Mouse (Mus musculus) gastrocnemius, postnatal 14 days (tissue): Measurements from ENCODE around the gene Lyrm7. TPM values are rescaled to one million over a fixed set of nuclear protein-coding genes. Genes with fewer than 3 reads are reported as not detected.
A peak's percentile ranks its signal among the peaks of the same experiment; 100 is the strongest.
"Not testable (repeated sequence)": the region's sequence is repeated elsewhere in the genome, so short reads cannot be mapped to it uniquely, and the experiment has no call there.

Experiments
- DNase-seq: peaks from one replicate; pipeline ENCODE4 v3.0.0; 2021; ENCODE audit warnings: mixed read lengths
- intact Hi-C: fragments of 180-260 bp; cut with DNase I; formaldehyde crosslinking; loops from one replicate; pipeline ENCODE4 v1.15.1; 2025; ENCODE audit warnings: low total_unique reads
- total RNA-seq, 2 experiments: library from RNA; stranded (reverse); gene quantifications; 2 replicates each; pipeline ENCODE4 v1.2.3; 2021

Gene Lyrm7
- total RNA-seq, 2 experiments from 2014 or later, result 17.3 to 20.6 TPM

DNA sequence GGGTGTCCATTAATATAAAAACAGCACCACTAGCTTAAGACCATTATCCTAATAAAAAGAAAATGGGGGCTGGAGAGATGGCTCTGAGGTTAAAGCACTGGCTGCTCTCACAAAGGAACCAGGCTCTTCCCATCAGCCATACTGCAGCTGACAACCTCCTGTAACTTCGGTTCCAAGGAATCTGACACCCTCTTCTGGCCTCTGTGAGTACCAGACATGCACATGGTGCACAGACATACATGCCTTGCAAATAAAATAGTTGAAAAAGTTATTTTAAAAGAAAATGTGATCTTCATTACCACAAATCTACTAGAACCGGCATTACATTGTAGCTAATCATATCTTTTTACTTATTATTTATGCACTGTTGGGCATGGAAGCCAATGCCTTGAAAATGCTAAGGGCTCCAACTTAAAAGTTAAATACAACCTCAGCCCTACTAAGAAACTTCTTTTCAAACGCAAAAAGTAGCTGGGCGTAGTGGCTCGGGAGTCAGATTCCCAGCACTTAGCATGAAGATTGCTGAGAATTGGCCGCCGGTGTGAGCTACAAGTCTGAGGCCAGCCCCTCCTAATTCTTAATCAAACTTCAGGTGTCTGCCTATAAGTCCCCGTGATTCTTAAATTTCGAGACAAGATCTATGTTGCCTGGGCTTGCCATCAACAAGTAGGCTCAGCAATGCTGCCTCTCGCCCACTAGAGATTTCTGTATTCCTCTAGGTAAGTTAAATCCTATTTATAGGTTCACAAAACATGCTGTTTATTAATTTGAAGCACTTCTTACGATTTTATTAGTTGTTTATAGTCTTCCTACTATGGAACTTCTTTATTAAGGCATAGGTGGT, 1.2 kb downstream of the Lyrm7 start:
- intact Hi-C loops, result loop anchor here (5.0 kb wide), 1 partner anchor 157 kb away; no protein-coding TSS in a partner anchor

DNA sequence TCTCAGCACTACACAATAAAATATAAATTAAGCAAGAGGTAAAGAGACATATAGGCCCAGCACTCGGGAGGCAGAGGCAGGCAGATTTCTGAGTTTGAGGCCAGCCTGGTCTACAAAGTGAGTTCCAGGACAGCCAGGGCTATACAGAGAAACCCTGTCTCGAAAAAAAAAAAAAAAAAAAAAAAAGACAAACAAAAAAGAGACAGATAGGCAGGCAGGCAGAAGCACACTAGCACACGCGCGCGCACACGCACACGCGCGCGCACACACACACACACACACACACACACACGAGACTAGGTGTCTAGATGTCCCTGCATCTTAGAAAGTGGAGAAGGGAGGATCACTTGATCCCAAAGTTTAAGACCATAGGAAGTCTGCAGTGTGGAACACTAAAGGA, 1.8 kb downstream of the Lyrm7 start:
- intact Hi-C loops, result not testable (repeated sequence)

More for the DNA sequence above, 1.2 kb downstream of the Lyrm7 start:
- DNase-seq, result no peak

DNA sequence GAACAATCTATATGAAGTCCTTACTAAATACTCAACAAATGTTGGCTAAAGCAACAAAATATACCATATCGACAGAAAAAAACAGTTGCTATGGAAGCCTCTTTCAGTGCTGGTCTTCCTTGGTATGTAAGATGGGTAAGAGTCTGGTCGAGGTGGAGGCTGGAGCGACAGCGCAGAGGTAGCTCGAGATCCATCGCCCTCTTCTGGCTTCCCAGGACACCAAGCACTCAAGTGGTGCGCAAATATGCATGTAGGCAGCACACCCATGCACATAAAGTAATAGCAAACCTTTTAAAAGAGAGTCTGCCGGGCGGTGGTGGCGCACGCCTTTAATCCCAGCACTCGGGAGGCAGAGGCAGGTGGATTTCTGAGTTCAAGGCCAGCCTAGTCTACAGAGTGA, 9.1 kb downstream of the Lyrm7 start:
- DNase-seq, result no peak
- intact Hi-C loops, result no loop called here

More for the DNA sequence above, 1.8 kb downstream of the Lyrm7 start:
- DNase-seq, result not testable (repeated sequence)

DNA sequence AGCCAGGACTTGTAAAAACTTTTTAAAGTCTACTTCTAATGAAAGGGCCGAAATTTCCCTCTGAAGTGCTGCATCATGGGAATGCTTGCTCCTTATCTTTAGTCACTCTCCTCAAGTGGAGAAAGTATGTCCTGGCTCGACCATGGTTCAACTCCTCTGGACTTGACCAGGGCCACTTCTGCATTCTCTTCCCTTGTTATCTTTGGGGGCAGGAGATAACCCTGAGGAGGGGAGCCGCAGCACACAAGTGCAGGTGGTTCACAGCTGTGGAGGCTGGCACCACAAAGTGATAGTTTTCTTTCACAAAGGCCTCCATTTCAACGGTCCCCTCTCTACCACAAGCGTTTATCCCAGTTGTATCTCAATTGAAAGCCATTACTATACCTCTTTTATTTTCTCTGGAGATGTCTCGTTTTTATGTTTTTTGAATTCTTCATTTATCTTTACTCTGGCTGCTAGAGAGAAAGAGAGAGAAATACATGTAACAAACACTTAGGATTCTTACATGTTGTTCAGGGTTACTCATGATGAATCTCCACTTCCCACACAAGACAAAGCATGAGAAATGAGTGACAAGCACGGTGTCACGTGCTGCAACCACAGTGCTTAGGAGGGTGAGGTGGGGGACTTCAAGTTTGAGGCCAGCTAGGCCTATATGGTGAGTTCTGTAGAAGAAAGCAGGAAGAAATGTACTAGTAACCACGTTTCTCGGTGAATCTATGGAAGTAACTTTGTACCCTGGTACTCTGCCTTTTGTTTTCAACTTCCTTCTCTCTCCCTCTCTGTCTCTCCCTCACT, 10.6 kb downstream of the Lyrm7 start:
- intact Hi-C loops, result no loop called here
- DNase-seq, result no peak

DNA sequence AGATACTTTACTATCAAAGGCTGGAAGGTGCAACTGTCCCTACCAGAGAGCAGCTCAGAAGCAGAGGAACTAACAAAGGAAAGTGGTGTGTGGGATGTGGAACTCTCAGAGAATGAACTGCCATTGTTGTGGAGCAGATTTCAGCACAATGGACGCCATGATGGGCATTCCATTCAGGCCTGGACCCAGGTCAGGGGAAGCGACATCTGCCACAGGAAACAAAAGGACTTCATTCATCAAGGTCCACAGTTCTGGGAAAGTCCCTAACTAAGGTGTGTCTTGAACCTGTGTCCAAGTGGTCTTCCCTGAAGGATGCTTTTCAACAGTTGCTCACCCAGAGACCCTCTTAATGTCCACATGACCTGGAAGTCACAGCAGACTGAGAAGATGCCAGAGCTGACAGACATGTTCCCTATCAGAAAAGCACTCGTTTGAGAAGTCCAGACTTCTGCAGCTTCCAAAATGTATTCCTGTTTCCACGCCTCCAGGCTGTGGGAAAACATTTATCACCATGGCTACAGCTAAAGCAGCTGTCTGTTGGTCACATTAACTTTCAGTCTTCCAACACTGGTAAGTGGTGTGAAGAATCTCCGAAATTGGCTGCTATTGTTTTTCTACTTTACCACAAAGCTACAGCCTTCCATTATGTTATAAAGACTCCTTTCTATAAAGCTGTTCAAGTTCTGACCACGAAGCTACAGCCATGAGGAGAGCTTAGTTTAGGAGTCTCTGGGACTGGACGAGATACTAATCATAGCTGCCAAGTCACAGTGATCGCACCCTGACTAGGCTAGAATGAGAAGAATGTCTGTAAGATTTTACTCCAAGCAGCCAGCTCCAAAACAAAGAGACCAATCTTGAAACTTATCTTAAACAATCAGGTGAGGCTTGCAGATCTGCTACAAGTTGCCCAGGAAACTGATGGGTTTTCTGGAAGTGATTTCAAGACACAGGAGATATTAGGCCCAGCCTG, 15.0 kb downstream of the Lyrm7 start:
- intact Hi-C loops, result no loop called here
- no peak for DNase-seq

DNA sequence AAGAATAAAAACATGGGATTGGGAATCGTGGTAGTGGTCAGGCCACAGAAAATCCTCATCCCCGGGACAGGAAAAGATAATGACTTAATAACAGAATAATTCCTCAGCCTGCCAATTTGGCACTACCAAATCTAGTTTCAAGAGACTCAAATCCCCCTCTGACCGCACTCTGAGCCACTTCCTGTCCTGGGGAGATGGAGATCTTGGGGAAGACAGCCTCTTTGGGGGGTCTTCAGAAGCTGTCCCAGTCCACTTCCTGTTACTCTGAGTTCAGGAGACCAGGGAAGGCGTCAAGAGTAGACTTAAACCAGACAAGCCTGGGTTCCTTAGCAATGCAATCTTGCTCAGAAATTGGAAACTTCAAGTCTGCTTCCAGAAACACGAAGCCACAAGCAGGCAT, 15.8 kb downstream of the Lyrm7 start:
- DNase-seq, result no peak
- intact Hi-C loops, result no loop called here

DNA sequence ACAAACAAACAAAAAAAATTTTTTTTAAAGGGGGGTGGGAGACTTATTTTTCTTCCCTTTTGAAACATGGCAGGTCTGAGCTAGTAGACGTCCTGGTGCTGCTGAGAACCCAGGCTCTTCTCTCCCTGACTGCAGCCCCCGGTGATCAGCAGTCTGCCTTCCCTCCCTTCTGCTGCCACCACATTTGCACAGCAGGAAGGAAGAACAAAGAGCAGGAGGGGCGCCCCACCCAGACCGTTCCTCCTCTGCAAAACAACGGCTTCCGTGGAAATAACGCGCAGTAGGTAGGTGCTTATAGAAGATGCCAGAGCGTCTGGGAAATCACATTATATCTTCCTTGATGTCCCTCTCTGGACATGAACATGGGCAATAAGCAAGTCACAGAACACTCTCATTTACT, 16.3 kb downstream of the Lyrm7 start:
- intact Hi-C loops, result no loop called here
- no peak for DNase-seq

DNA sequence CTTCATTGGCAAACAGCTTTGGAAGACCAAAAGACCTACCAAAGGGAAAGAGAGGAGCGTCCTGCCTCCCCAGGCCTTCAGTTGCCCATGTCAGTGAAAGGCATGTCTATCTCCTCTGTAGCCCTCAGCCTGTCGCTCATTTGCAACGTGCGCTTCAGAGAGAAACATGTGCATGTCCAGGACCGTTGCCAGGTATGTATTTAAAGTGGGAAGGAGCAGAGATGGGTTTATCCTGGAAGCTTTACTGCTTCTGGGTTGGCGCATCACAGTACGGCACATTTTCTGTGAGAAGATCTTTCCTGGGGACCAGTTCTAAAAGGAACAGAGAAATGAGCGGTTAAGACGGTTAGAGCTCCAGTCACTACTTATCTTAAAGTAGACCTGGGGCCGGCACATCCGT, 19.8 kb downstream of the Lyrm7 start:
- no peak for DNase-seq
- intact Hi-C loops, result no loop called here

DNA sequence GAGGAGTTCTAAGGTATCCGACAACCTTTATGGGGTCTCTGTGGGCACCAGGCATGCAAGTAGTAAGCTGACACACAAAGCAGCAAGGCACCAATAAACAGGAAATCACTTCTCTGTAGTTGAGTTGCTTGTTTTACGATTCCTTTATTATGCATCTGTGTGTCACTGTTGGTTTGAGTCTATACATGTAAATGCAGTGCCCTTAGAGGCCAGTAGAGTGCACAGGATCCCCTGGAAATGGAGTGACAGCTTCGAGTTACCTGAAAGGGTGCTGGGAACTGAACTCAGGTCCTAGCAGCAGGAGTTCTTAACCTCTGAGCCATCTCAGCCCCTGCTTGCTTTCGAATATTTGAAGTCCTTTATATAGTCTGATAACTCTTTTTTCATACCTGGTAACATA, 21.0 kb downstream of the Lyrm7 start:
- intact Hi-C loops, result no loop called here

DNA sequence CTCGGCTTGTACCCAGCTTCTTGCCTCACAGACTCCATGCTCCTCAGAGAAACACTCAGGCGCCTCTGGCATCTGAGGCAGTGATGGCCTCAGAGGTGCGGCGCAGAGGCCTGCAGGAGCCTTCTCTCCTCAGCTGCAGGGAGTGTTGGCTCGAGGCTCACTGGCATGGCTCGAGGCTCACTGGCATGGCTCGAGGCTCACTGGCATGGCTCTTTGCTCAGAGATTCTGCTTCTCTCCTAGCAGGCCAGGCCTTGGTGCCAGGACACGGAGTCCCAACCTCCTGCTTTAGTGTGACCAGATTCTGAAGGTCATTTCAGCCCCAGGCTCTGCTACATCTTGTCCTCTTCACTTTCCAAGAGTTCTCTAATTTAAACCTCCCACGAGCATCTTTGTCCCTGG, 24.6 kb downstream of the Lyrm7 start:
- intact Hi-C loops, result no loop called here
- DNase-seq, result peak; percentile 66

More for the DNA sequence above, 21.0 kb downstream of the Lyrm7 start:
- DNase-seq, result no peak

DNA sequence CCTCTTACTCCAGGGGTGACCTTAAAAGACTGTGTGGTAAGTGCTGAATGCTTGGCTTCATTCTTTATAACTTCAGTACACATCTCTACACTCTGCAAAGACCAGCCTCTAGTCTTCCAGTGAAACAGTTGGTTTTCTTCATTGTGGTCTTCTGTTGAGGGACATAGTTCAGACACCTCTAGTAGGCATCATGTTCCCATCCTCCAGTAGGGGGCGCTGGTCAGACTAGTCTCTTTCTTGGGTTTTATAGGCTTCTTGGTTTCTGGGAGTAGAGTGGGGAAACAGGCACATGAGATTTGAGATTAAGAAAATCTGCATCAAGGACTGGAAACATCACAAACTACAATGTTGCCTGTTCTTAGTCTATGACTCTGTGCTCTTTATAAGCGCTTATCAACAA, 26.1 kb downstream of the Lyrm7 start:
- DNase-seq, result no peak
- intact Hi-C loops, result no loop called here

DNA sequence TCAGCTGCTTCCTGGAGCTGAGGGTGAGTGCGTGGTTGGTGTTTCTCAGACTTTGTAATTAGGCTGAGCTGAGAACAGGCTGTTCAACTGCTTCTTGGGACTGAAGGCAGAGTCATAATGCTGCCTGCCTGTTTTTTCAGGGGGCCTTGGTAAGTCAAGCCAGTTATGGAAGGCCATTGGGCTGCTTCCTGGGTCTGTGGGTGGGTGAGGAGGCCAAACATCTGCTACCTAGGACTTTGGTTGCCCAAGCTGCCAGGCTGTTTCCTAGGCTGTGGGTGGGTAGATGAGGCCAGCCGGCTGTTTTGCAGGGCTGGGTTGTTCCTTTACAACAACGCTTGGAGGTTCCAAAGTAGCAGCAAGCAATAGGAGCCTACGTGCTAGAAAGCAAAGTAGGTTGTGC, 26.9 kb downstream of the Lyrm7 start:
- intact Hi-C loops, result no loop called here
- no peak for DNase-seq

DNA sequence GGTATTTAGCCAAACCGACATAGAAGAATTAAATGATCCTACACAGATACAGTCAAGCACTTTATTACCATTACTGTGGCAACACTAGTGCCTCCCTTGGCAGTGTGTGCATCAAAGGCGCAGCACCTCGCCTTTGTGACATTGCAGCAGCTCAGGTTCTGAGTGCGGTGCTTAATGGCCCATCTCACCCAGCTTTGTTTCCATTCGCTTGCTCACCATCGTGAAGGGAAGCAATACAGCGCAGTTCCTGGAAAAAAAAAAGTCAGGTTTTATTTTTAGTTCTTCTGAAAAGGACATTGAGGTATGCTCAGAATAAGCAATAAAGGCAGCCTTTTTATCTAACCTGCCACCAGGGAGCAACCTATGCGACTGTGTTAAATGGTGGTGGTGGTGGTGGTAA, 33.9 kb downstream of the Lyrm7 start:
- DNase-seq, result no peak
- intact Hi-C loops, result no loop called here

DNA sequence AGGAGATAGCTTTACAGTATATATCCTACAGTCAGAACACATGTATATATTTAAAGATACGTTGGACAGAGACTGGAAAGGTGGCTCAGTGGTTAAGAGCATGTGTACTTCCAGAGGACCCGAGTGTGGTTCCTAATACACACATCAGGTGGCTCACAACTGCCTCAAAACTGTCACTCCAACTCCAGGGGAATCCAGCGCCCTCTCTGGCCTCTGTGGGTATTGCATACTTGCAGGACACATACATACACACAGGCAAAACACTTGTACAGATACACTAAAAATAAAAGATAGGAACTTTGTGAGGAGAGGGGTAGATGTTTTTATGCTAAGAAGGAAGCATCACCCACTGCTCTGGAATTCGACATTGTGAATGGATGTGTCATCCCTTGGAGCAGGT, 34.9 kb downstream of the Lyrm7 start:
- intact Hi-C loops, result no loop called here
- no peak for DNase-seq

DNA sequence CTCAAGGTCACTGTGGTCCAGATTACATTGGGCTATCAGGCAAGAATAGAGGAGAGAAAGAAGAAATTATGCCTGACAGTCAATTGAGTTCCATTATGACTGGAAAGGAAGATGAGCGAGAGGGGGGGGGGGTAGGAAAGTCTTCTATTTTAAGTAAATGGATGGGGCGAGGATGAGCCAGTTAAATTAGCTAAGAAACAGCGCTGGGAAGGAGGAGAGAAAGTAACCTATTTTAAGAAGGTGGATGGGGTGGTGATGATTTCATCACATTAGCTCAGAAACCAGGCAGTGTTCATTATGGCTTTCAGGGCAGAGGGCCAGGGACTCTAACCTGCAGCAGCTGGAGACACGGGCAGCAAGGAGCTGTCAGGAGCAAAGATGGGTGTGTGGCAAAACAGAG, 37.2 kb downstream of the Lyrm7 start:
- no peak for DNase-seq
- intact Hi-C loops, result no loop called here

DNA sequence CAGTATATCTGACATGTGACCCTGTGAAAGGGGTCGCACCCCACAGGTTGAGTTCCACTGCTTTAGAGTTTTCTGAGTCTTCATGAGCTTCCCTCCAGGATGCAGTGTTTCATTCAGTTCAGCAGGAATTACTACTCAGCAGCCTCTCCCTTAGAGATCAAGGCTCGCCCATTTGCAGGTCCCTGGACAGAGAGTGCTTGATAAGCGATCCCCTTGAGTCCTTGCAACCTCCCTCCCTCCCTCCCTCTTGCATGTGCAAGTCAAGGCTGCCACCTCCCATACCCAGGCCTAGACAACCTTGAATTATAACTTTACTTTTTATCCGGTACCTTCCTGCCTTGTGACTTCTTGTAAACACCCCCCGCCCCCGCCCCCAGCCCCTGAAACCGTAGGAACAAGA, 41.2 kb downstream of the Lyrm7 start:
- no peak for DNase-seq
- intact Hi-C loops, result no loop called here

DNA sequence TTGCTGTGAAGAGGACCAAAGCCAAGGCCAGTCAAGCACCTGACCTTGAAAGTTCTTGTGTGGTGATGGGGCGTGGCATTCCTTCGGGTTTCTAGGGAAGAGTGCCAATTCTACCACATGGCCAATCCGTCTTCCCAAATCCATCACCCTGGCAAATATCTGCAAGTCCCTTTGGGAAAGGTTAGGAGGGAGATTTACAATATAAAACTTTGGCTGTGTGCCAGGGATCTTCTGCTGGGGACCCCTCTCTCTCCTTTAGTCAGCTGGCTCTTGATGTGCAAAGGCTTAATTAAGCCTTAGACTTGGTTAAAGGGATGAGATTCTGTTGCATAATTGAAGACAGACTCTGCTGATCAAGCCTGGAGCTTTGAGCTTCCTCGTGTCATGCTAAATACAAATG, 43.3 kb downstream of the Lyrm7 start:
- intact Hi-C loops, result no loop called here
- DNase-seq, result no peak

DNA sequence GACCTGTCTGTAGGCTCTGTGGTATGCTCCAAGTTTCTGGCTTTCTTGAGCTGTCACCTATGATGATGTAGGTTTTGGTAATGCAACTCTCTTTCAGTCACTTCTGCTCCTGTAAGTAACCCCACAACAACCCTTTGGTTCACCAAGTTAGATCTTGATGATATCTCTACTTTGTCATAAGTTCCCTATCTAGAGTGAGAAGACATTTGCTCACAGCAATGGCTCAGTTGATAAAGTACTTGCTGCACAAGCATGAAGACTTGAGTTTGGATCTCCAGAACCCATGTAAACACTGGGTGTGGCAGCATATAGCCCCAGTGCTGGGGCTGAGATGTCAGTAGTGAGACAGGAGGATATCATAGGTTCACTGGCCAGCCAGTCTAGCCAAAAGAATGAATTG, 45.1 kb downstream of the Lyrm7 start:
- intact Hi-C loops, result no loop called here
- DNase-seq, result no peak

DNA sequence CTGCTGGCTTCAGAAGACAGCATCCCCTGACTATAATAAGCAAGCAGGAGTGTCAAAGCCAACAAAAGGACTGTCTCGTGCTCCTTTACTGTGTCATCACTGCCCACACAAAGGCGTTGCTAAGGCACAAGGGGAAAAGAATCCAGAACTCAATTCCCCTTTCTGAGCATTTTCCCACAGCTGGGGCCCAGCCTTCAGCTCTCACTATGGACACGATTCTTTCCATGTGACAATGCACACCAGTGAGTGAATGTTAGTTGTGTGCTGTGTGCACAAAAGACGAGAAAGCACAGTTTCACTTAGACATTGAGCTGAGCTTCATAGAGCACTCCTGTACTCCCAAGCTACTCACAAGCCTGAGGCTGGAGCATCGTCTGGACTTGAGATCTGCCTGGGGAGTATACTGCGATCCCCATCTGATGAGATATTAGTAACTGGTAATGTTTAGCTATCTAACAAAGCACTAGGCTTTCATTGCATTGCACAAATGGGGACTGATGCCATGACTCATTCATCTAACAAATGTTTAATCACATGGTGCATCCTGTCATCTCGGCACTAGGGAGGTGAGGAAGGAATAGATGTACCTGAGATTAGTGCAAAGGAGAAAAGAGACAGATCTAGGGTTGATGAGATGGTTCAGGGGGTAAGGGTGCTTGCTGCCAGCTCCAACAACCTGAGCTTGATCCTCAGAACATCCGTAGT, 47.8 kb downstream of the Lyrm7 start:
- no peak for DNase-seq
- intact Hi-C loops, result no loop called here
